Mouse (Mus musculus) erythroblast, embryonic 14.5 days (primary cell): ENCODE results near the gene Aak1.

ENCODE experiments used
- GATA1 ChIP-seq: IDR thresholded peaks from 2 replicates; pipeline ENCODE4 v1.6.1; 2012; ENCODE audit warnings: low read length, inconsistent platforms, mixed read lengths
- TAL1 ChIP-seq: IDR thresholded peaks from 3 replicates; pipeline ENCODE4 v1.6.1; 2012; ENCODE audit warnings: low read length, inconsistent platforms, mixed read lengths

GRCm38 (mm10) chr6:86848915-86849644 lies at the start of gene Aak1:
- TF ChIP-seq TAL1 (no peak), GATA1 (no peak)
